Mouse (Mus musculus) left cerebral cortex, postnatal 4 days (tissue): ENCODE data around the gene Fgf11. TPM values are rescaled to one million over a fixed set of nuclear protein-coding genes. Genes with fewer than 3 reads are reported as not detected.

Source experiments
- DNase-seq: peaks from one replicate; pipeline ENCODE4 v3.0.0-alpha.2; 2022
- intact Hi-C: fragments of 180-260 bp; cut with DNase I; formaldehyde crosslinking; loops from one replicate; pipeline ENCODE4 v1.15.1; 2025
- total RNA-seq, 2 experiments: library from RNA; stranded (reverse); gene quantifications; 2 replicates each; pipeline ENCODE4 v1.2.3; 2021

Gene Fgf11
- total RNA-seq, 2 experiments from 2014 or later, result 25.2 to 29.6 TPM

DNA sequence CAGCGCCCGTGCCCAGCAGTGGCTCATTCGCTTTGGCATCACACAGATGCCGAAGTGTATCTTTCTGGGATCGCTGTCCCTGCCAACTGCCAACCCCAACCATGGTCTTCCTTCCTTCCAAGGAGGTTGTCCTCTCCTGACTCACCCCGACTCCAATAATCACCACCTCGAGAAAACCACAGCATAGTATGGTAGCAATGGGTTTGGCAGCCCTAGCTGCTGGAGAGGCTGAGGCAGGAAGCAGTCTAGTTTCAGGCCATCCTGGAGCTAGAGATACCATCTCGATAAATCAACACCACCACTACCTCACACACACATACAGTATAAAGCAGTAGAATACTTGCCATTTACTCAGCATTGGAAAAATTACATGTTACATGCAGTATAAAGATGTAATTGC lies 17.2 kb upstream of the Fgf11 start:
- intact Hi-C loops, result no loop called here

DNA sequence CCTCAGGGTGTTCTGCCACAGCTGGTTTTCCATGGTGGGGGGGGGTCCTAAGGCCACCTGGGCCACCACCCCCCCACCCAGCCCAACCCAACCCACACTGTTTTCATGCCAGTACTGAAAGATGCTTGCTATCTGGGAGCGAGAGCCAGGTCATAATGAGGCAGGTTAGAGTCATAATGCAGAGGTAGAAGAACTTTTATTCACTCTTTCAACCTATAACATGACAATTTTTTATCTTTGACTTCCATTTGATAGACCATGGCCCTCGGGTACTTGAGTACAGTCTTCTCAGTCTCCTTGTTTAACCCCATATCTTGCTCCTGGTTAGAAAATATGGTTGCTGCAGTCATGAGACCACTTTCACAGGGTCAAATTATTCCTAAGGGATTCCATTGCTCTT lies 16.7 kb upstream of the Fgf11 start, which contains the start of gene Spem2:
Gene Spem2 (minus strand): TSS at position 101 of the 400 bp plus-strand sequence.
- intact Hi-C loops, result no loop called here
- no peak for DNase-seq

More for the DNA sequence above, 17.2 kb upstream of the Fgf11 start:
- DNase-seq, result no peak

DNA sequence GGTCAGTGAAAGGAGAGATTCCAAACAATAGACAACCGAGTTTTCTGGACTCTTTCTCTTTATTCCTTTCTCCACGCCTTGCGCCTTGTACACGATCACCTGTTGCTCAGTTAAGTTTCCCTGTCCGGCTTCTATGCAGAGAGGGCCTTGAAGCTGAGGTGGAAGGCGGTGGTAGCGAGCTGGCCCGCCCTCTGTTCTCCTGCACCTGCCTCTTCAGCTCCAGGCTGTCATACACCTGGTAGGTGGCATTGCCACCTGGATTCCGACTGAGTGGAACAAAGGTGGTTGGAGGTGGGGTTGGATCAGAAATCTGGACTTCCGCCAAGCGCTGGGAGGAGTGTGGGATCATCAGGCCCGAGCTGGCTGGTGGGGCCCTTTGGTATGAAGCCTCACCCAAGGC lies 14.9 kb upstream of the Fgf11 start:
- no peak for DNase-seq
- intact Hi-C loops, result no loop called here

DNA sequence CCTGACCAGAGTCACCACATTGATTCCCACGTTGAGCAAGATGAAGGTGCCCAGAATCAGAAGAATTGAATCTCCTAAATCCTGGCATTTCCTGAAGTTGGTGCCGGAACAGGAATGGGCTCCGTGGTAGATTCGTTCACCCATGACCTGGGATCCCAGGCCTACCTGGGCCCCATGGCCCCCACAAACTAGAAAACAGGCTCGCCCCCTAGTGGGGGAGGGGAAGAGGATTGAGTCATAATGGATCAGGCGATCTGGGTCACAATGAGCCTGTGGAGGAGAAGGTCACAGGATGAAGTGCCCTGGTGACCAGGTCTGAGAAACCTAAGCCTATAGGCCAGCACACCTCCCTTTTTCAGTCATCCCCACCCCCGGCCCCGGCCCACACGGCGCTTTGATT lies 13.5 kb upstream of the Fgf11 start, which contains the start of gene Gm39566:
Gene Gm39566 (minus strand): TSS at position 144 of the 400 bp plus-strand sequence.
- intact Hi-C loops, result no loop called here
- no peak for DNase-seq

DNA sequence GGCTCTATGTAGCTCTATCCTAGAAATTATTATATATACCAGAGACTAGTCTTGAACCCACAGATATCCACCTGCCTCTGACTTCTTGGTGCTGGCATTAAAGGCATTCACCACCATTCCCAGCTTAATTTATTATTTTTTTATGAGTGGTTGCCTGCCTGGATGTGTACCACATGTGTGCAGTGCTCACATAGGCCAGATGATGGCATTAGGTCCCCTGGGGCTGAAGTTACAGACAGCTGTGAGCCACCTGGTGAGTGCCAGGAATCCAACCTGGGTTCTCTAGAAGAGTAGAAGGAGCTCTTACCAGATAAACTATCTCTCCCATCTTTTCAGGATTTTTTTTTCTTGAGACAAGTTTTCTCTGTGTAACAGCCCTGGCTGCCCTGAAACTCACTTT lies 8.6 kb upstream of the Fgf11 start:
- no peak for DNase-seq
- intact Hi-C loops, result no loop called here

DNA sequence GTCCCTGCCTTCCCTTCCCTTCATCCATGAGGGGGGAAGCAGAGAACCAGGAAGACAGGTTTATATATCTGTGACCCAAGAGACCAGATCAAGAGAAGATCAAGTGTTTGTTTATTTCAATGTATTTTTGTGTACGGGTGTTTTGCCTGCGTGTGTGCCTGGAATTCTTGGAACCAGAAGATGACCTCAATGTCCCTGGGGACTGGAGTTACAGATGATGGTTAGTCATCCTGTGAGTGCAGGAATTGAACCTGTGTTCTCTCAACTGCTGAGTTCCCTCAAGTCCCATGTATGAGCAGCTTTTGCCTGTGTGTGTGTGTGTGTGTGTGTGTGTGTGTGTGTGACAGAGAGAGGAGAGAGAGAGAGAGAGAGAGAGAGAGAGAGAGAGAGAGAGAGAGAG lies 6.0 kb upstream of the Fgf11 start:
- DNase-seq, result no peak
- intact Hi-C loops, result no loop called here

DNA sequence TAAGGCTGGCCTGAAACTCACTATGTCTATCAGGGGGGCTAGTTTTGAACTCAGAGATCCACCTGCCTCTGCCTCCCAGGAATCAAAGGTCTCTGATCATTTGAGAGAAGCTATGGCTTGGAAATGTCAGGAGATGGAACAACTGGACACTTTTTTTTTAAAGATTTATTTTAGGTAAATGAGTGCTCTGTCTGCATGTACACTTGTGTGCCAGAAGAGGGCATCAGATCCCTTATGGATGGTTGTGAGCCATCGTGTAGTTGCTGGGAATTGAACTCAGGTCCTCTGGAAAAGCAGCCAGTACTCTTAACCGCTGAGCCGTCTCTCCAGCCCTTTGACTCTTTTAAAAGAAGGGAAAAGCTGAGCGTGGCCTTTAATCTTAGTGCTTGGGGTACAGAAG lies 4.7 kb upstream of the Fgf11 start:
- no peak for DNase-seq
- intact Hi-C loops, result no loop called here

DNA sequence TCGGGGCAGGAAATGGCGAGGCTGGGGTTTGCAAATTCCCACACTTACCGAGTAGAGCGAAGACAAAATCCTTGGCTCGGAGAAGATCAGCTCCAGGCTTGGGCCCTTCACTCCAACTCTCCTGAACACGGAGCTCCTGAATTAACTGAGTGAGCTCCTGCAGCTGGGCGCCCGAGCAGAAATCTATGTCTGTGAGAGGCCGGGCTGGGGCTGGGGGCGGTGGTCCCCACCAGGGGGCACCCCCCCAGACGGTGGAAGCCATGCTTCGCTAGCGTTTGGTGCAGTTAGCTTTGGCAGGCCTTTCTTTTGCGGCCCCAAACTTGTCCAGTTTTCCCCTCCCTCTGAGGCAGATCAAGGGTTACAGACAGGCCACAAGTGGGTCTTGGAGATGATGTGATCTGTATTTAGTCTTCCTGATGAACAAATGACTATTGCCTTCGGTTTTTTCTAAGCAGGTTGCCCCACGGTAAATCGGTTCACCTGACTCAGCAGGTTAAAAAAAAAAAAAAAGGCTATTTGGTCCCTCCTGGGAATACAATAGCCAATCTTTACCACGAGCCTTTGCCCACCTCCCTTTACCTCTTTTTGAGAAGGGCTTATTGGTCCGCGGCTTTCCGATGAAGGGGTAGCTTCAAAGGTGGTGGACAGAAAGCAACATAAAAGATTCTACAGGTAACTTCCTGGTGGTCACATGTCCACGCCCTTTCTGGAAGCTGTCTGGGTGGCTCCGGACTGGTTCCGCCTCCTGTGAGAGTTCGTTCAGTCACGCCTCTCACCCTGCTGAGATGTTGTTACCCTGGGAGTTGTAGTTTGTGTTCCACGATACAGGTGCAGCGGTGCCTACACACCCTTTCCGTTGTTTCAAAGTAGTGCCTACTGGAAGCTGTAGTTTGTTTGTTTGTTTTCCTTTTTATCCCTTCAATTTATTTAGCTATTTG lies 3.6 kb upstream of the Fgf11 start, which contains the start of gene Tmem102:
Gene Tmem102 (minus strand): TSS at position 653 of the 938 bp plus-strand sequence.
- intact Hi-C loops, result loop anchor here (5.0 kb wide), 2 partner anchors 32 to 43 kb away; partner anchors contain the start of genes Nlgn2, Slc35g3 and Tmem256

DNA sequence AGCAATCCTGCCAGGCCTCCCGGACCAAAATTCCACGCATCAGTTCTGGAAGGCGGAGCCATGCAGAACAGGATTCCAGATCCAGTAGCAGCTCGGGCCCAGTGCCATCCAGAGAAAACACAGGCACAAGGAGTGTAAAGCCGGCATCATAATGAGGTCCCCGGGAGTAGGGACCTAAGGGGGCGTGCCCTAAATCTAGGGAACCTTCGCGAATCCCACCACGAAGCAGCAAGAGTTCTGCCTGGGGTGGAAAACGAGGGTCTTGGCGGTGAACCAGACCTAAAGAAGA lies 2.9 kb upstream of the Fgf11 start:
- intact Hi-C loops, result loop anchor here (5.0 kb wide), 2 partner anchors 33 to 42 kb away; partner anchors contain the start of genes Nlgn2, Slc35g3 and Tmem256
- no peak for DNase-seq

More for the DNA sequence above, 3.6 kb upstream of the Fgf11 start, which contains the start of gene Tmem102:
- no peak for DNase-seq

DNA sequence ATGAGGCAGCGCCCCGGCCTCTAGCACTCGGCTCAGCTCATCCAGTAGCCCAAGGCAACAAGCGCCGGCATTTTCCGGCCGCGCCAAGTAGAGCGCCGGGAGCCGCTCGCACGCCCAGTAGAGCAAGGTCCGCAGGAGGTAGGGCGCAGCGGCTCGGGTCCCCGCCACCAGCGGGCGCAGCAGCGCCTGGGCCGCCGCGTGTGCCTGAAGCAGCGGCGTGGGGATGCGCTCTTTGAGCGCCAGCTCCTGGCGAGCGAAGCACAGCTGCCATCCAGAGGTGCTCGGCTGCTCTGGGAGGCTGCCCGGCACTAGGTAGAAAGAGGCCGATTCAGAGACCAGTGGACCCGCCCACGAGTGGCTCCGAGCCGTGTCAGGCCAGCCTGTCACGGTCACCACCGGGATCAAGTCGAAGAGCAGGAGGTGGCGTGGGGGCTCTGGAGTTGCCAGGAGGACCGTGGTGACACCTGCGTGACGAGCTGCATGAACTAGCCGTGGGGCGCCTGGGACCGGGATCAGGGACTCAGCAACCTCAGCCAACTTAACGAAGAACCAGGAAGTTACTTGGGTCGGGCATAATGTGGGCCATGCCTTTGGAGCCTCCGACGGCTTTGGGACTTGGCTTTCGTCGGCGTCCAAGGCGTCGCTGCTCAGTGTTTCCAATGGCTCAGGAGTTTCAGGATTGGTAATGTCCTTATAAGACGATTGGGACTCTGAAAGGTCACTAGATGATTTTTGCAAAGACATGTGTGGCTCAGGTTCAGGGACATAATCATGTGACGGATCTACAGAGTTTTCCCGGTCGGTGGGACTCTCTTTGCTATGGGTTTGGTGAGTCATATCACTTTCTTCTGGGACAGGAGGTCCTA lies 2.4 kb upstream of the Fgf11 start:
- intact Hi-C loops, result loop anchor here (5.0 kb wide), 2 partner anchors 33 to 42 kb away; partner anchors contain the start of genes Nlgn2, Slc35g3 and Tmem256
- peak; percentile 50 for DNase-seq

DNA sequence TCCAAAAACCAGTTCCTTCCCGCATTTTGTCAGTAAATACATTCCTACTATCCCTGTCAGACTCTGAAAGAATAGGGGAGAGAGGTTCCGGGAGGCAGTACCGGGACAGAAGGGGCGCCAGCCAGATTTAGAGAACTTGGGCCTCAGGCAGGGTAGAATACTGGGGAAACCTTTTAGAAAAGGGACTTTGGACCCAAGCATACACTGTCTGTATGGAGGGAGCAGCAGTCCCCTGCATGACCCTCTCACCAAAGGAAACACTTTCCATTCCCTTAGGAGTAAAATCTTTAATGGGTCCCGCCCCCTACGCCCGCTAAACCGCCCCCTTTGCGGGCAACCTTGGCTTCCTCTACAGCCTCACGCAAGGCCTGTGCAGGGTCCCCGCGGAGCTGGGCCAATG lies 1.7 kb upstream of the Fgf11 start:
- no peak for DNase-seq
- intact Hi-C loops, result loop anchor here (5.0 kb wide), 2 partner anchors 34 to 41 kb away; partner anchors contain the start of genes Nlgn2, Slc35g3 and Tmem256

DNA sequence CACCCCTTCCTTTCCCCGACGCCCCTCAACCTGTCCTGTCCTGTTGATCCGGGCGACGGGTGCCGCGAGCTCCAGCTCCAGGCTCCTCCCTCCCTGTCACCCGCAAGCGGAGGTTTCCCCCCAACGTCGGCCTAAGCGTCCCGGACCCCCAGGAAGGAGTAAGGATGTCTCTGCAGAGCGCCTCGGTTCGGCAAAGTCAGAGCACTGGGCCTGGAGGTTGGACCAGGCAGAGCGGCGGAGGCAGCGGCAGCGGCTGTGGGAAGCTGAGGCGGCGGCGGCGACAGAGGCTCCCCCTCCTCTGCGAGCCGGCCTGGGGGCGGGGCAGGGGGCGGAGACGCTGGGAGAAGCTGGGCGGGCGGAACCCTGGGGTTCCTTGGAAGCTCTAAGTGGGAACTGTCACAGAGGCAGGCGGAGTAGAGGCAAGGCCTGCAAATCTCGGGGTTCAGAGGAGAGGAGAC lies 1.0 kb upstream of the Fgf11 start:
- peak; percentile 89 for DNase-seq
- intact Hi-C loops, result loop anchor here (5.0 kb wide), 2 partner anchors 35 to 40 kb away; partner anchors contain the start of genes Nlgn2, Slc35g3 and Tmem256

DNA sequence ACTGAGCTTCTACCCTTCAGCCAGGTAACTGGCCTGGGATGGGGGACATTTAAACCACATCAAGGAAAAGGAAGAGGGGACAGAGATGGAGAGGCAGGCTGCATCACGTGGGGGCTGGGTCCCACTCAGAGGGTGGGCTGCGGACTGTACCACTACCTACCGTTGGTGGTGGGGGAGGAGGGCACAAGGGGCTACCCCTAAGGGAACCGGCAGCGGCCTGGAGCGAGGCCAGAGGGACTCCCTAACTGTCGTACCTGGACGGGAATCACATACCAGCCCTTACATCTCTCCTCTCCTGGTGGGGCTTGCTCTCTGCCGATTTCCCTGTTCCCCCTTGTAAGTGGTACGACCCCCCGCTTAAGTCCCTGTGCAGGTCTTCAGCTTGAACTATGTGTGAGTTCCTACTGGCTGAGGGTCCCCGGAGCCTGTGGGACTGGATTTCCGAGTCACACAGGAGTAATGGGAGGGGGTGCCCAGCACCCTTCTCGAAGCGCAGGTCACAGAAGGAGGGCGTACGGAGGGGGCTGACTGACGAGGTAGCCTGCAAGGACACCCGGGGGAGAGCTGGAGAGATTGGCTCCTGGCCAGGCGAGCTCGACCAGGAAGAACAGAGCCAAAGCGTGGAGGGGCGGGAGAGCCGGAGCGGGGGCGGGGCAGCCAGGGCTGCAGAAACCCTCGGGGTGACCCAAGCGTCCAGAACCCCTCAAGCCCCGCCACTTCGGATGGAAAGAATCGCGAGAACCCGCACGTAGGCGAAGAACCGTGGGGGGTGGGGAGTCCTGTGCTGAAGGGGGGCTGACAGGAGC lies 1.1 kb downstream of the Fgf11 start:
- intact Hi-C loops, result loop anchor here (5.0 kb wide), 2 partner anchors 37 to 38 kb away; partner anchors contain the start of genes Nlgn2, Slc35g3 and Tmem256
- peak; percentile 88 for DNase-seq

DNA sequence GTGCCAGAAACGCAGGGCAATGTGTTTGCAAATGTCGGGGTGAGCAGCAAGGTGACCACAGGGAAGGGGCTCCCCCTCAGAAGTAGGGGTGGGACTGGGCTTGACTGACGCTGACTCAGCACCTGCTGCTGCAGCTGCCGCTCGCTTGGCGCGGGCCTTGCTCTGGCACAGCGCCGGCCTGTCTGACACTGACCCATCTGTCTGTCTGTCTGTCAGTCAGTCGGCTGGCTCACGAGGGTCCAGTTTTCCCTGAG lies 1.6 kb downstream of the Fgf11 start:
- peak; percentile 83 for DNase-seq
- intact Hi-C loops, result loop anchor here (5.0 kb wide), 2 partner anchors 37 to 38 kb away; partner anchors contain the start of genes Nlgn2, Slc35g3 and Tmem256

DNA sequence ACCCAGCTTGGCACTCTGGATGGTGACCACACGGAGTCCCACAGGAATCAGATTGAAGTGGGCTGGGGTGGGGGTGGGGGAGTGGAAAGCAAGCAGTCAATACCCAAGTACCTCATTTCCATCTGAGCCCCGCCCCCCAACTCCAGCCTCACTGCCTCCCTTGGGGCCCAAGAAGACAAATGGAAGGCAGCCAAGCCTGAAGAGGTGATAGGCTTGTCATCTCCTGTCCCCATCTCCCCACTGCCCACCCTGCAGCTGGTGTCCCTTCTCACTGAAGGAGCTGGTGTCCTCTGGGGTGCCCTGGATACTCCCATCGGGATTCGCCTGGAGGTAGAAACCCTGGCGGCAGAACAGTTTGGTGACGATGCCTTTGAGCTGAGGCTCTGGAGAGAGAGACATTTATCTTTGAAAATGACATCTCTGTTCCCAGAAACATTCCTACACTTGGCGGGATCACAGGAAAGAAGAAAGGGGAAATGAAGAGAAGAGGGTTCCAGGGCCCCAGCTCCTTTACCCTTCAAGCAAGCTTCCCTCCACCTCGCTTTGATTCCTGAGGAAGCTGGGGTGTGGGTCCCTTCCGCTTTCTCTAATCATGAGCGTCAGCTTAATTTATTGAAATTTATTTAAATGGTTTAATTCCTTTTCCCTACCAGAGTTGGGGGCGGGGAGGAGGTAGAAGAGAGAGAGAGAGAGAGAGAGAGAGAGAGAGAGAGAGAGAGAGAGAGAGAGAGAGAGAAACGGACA lies 2.1 kb downstream of the Fgf11 start:
- DNase-seq, result peak; percentile 61
- intact Hi-C loops, result loop anchor here (5.0 kb wide), 2 partner anchors 37 to 38 kb away; partner anchors contain the start of genes Nlgn2, Slc35g3 and Tmem256

DNA sequence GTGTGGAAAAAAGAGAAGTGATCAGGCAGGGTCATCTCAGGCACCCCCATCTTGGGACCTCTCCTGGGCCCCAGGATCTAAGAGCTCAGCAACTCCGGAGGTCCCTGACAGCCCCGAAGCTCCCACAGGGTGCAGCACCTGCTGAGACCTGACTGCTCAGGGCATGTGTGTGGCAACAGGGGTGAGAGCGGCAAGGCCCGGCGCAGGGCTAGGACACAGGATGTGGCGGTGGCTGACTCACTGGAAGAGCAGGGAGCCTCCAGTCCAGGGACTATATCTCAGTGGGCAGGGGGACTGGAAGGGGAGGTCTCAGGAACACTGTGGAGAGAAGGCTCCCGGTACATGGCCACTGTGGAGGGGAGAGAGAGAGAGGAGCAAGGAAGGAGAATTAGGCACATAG lies 3.7 kb downstream of the Fgf11 start:
- DNase-seq, result no peak
- intact Hi-C loops, result no loop called here

DNA sequence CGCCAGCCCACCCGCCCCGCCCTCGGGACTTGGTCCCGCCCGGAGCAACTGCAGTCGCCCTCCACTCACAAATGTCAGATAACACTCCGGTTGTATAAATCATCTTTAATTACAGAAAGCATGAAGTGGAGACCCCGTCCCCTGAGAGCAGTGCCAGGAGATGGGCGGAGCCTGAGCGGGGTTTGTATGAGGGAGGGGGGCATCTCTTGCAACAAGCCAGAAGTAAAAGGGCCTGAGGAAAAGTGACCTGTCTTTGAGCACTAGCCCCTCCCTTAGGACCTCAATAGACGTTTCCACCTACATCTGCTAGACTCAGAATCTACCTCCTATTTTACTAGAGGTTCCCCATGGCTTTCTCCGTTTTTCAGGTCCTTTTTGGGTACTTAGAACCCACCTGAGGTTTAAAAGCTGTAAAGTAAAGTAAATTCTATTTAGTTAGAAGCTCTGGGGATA lies 5.6 kb downstream of the Fgf11 start:
- DNase-seq, result no peak
- intact Hi-C loops, result no loop called here

DNA sequence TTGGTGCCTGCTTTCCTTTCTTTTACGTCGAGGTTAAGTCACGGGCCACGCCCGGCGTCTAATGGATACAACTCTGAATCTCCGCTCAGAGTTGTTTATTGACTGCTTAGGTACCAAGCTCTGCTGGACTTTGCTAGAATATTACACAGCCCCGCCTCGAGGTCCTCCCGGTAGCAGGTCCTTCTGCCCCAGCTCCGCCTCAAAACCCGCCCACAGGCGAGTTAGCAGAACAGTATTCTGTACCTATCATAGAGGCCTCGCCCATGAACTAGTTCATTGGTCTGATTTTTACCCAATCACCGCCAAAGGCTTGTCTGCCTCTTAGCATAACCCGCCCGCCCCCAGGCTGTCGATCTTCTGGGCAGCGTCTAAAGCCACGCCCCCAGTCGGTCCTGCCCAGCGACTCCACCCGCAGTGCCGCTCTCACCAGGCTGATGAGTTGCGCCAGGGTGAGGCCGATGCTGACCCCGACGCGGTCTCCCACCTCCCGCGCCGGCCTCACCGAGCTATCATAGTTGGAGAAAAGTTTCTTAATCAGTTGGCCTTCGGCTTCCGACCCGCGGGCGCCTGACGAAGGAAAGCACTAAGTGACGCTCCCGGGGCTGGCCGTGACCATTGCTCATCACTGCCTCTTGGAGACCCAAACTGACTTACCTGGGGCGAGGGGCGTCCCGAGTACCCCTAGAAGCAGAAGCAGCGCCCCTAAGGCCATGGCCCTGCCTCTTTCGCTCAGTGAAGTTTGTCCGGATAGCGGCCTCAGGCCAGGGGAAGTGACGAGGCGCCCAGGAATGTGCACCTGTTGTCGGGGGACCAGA lies 6.3 kb downstream of the Fgf11 start, which contains the start of gene Chrnb1:
Gene Chrnb1 (minus strand): TSS at position 776 of the 815 bp plus-strand sequence.
- DNase-seq, result peak; percentile 94
- intact Hi-C loops, result no loop called here
